Mouse (Mus musculus) heart, embryonic 14.5 days (tissue): ENCODE measurements around the gene Olfr552. TPM values are rescaled to one million over a fixed set of nuclear protein-coding genes. Genes with fewer than 3 reads are reported as not detected.

Experiments used
- polyA plus RNA-seq: library from polyadenylated mRNA; unstranded; fragments of >200 nt; fragmentation: Nextera tagmentation; extraction: Ambion mirVana; gene quantifications from 2 replicates; pipeline ENCODE4 v1.2.1, GENCODE M21; 2014

The Olfr552 gene
- polyA plus RNA-seq, 1 experiment from 2014 or later: not detected

Other genes starting within 250 kb of the Olfr552 start
- 119 TPM in 2 replicates for gene Rrm1, start 156.1 kb upstream of the Olfr552 start, polyA plus RNA-seq
- 0.27 and 0.41 TPM in 2 replicates for gene Olfr543, start 116.1 kb upstream of the Olfr552 start, polyA plus RNA-seq
- 0.12 and 0.13 TPM in 2 replicates for gene Olfr544, start 109.5 kb upstream of the Olfr552 start, polyA plus RNA-seq
- not detected in 2 replicates for gene Olfr545, start 98.2 kb upstream of the Olfr552 start, polyA plus RNA-seq
- gene Olfr547, start 63.0 kb upstream of the Olfr552 start, polyA plus RNA-seq: not detected in 2 replicates
- gene Olfr548-ps1, start 56.9 kb upstream of the Olfr552 start, polyA plus RNA-seq: not detected in 2 replicates
- gene Olfr549, start 47.9 kb upstream of the Olfr552 start, polyA plus RNA-seq: not detected in 2 replicates
- 0.57 and 0.96 TPM in 2 replicates for gene Trim21, start 32.3 kb upstream of the Olfr552 start, polyA plus RNA-seq
- not detected in 2 replicates for gene Olfr550, start 26.3 kb upstream of the Olfr552 start, polyA plus RNA-seq
- gene Olfr551, start 5.9 kb upstream of the Olfr552 start, polyA plus RNA-seq: not detected in 2 replicates
- not detected in 2 replicates for gene Olfr553, start 20.4 kb downstream of the Olfr552 start, polyA plus RNA-seq
- gene Olfr554, start 40.7 kb downstream of the Olfr552 start, polyA plus RNA-seq: not detected in 2 replicates
- gene Olfr555, start 61.1 kb downstream of the Olfr552 start, polyA plus RNA-seq: not detected in 2 replicates
- gene Olfr556, start 67.1 kb downstream of the Olfr552 start, polyA plus RNA-seq: not detected in 2 replicates
- 13.5 and 16.3 TPM in 2 replicates for gene Trim68, start 89.6 kb downstream of the Olfr552 start, polyA plus RNA-seq
- gene Olfr557, start 98.1 kb downstream of the Olfr552 start, polyA plus RNA-seq: not detected in 2 replicates
- 0.20 and 0.30 TPM in 2 replicates for gene Olfr558, start 104.4 kb downstream of the Olfr552 start, polyA plus RNA-seq
- gene Olfr33, start 121.3 kb downstream of the Olfr552 start, polyA plus RNA-seq: not detected in 2 replicates
- gene Olfr559, start 129.7 kb downstream of the Olfr552 start, polyA plus RNA-seq: 0.12 TPM in 1 of 2 replicates, not detected in the other
- gene Olfr560, start 161.6 kb downstream of the Olfr552 start, polyA plus RNA-seq: not detected in 2 replicates
- not detected in 2 replicates for gene Olfr78, start 161.7 kb downstream of the Olfr552 start, polyA plus RNA-seq
- gene Olfr561, start 173.5 kb downstream of the Olfr552 start, polyA plus RNA-seq: not detected in 2 replicates
- gene Olfr564, start 205.7 kb downstream of the Olfr552 start, polyA plus RNA-seq: not detected in 2 replicates